Mouse (Mus musculus) kidney, postnatal 0 days (tissue): ENCODE measurements around the gene Prex1. TPM values are rescaled to one million over a fixed set of nuclear protein-coding genes. Genes with fewer than 3 reads are reported as not detected.
A peak's percentile ranks its signal among the peaks of the same experiment; 100 is the strongest.

Experiments used
- ATAC-seq: fragments of 200-750 bp; cut with Nextera tagmentation; replicated peaks from 2 replicates; pipeline ENCODE4 v1.8.0; 2017; ENCODE audit warnings: low read depth, moderate number of reproducible peaks, moderate TSS enrichment, moderate library complexity; ENCODE audit not compliant: low FRiP score
- DNase-seq: peaks from one replicate; pipeline ENCODE4 v3.0.0-alpha.2; 2016; ENCODE audit warnings: low spot score
- H3K27ac ChIP-seq: fragments of 300-500 bp; sonication (generic); 2 replicates; pipeline ENCODE4 v1.5.1; 2014; ENCODE audit warnings: mild to moderate bottlenecking
- H3K27me3 ChIP-seq: fragments of 300-500 bp; sonication (generic); 2 replicates; pipeline ENCODE4 v1.6.1; 2014; ENCODE audit warnings: low read length, mixed read lengths; ENCODE audit not compliant: insufficient read depth
- H3K36me3 ChIP-seq: fragments of 300-500 bp; sonication (generic); 2 replicates; pipeline ENCODE4 v1.6.1; 2014; ENCODE audit warnings: low read length, mixed read lengths; ENCODE audit not compliant: insufficient read depth
- H3K4me1 ChIP-seq: fragments of 300-500 bp; sonication (generic); replicated peaks from 2 replicates; pipeline ENCODE4 v1.6.1; 2014; ENCODE audit warnings: antibody characterized with exemption, low read length, mixed read lengths; ENCODE audit not compliant: insufficient read depth
- H3K4me2 ChIP-seq: fragments of 300-500 bp; sonication (generic); 2 replicates; pipeline ENCODE4 v1.6.1; 2014; ENCODE audit warnings: mild to moderate bottlenecking, low read length, moderate library complexity, mixed read lengths
- H3K4me3 ChIP-seq: fragments of 300-500 bp; sonication (generic); replicated peaks from 2 replicates; pipeline ENCODE4 v1.5.1; 2014; ENCODE audit warnings: low read depth, low read length
- H3K9ac ChIP-seq: fragments of 300-500 bp; sonication (generic); 2 replicates; pipeline ENCODE4 v1.6.1; 2014; ENCODE audit warnings: low read depth, low read length
- H3K9me3 ChIP-seq: fragments of 300-500 bp; sonication (generic); replicated peaks from 2 replicates; pipeline ENCODE4 v1.6.1; 2016; ENCODE audit warnings: low read length, inconsistent platforms, mixed read lengths
- CTCF ChIP-seq: IDR thresholded peaks from 2 replicates; pipeline ENCODE4 v1.5.1; 2016; ENCODE audit warnings: antibody characterized with exemption, low read depth, mild to moderate bottlenecking, moderate library complexity
- WGBS: fragments of 180-500 bp; shearing (Covaris S2); extraction: QIAGEN DNeasy Blood & Tissue Kit; methylation state at CpG from one replicate; pipeline ENCODE4 v1.1.7; 2014; 5-methylcytosine and 5-hydroxymethylcytosine counted together
- polyA plus RNA-seq: library from polyadenylated mRNA; unstranded; fragments of >200 nt; fragmentation: Nextera tagmentation; extraction: Ambion mirVana; gene quantifications from 2 replicates; pipeline ENCODE4 v1.2.1, GENCODE M21; 2015

Gene Prex1
- polyA plus RNA-seq, 1 experiment from 2014 or later, result 9.8 TPM

DNA sequence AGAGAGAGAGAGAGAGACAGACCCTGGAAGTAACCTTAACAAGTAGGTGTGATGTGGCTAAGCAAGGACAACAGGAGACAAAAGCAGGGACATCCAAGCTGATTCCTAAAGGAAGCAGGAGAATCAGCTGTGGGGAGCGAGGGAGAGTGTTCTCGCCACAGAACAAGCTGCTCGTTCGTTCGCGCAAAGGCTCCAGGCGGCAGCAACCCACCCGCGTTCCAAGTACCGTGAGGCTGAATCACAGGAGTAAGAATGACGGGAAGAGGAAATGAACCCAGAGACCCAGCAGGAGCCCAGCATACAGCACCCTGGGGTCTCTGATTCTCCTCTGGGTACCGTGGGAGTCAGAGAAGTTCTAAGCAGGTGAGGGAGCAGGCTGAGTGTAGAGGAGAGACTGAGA, 52.1 kb downstream of the Prex1 start:
- no peak for TF ChIP-seq CTCF
- WGBS, result 51% methylated on average over 12 of the region's 12 CpGs
- Histone ChIP-seq H3K36me3 (no peaks in the 10 kb centered on the region), H3K27ac (no peak overlapping the region), H3K9ac (no peak overlapping the region), H3K4me3 (no peak overlapping the region), H3K9me3 (no peaks in the 10 kb centered on the region), H3K4me2 (no peak overlapping the region), H3K4me1 (no peaks in the 10 kb centered on the region), H3K27me3 (no peaks in the 10 kb centered on the region)
- ATAC-seq, result no peak
- no peak for DNase-seq

DNA sequence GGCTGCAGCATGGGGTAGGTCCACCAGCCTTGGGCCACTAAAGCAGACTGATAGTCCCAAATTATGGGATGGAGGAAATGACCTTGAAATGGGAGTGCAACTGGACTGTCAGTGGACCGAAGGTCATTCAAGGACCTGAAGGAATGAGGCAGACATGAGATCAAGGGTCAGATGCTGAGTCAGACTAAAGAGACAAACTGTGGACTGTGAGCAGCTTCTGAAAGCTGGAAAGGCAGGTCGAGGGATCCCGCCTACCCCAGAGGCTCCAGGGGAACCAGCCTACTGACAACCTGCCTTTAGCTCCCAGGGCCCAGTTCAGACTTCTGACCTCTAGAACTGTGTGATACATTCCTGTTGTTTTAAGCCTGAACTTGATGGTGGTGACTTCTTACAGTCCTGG, 55.3 kb downstream of the Prex1 start:
- no peak for DNase-seq
- H3K4me3 ChIP-seq, result no peak overlapping the region
- 0 out of 2 replicates have a peak, but pooled peaks cover 8% of the 10 kb centered on the region for H3K4me1 ChIP-seq
- no peaks in the 10 kb centered on the region for H3K36me3 ChIP-seq
- TF ChIP-seq CTCF, result no peak
- H3K27me3 ChIP-seq, result no peaks in the 10 kb centered on the region
- no peak for ATAC-seq
- 49% methylated on average over 3 of the region's 3 CpGs for WGBS
- H3K4me2 ChIP-seq, result no peak overlapping the region
- H3K9me3 ChIP-seq, result no peaks in the 10 kb centered on the region
- H3K9ac ChIP-seq, result no peak overlapping the region
- peak overlapping the region; percentile 60 for H3K27ac ChIP-seq

DNA sequence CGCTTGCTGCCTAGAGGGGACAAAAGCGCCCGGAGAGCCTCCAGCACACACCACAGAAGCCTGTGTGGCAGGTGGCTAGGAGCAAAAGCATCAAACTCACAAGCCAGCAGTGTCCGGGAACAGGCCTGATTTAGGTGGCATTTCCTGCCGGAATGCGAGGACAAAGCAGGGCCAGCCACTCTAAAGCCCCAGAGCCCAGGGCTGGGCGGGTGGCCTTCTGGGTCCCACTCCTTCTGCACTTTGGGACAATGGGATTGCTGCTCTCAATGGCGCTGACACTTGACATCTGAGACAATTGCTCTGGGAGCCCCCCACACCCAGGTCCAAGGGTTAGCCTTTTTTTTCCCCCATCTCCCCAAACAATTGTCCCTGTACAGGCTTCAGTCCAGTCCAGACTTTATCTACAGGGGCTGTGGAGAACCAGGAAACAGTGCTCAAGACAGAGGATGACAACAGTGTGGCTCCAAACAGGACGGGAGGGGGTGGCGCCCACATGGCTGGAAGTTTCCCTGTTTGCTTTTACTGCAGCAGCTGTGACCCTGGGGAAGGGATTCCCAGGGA, 56.1 kb downstream of the Prex1 start:
- Histone ChIP-seq H3K4me3 (no peak overlapping the region), H3K4me2 (no peak overlapping the region), H3K9me3 (no peaks in the 10 kb centered on the region), H3K9ac (no peak overlapping the region), H3K27me3 (no peaks in the 10 kb centered on the region), H3K36me3 (no peaks in the 10 kb centered on the region), H3K27ac (peak overlapping the region; percentile 60), H3K4me1 (0 out of 2 replicates have a peak, but pooled peaks cover 8% of the 10 kb centered on the region)
- TF ChIP-seq CTCF, result no peak
- 0 out of 2 replicates have a peak, but pooled peaks have one; percentile 8 for ATAC-seq
- 52% methylated on average over 10 of the region's 10 CpGs for WGBS
- DNase-seq, result peak; percentile 52

DNA sequence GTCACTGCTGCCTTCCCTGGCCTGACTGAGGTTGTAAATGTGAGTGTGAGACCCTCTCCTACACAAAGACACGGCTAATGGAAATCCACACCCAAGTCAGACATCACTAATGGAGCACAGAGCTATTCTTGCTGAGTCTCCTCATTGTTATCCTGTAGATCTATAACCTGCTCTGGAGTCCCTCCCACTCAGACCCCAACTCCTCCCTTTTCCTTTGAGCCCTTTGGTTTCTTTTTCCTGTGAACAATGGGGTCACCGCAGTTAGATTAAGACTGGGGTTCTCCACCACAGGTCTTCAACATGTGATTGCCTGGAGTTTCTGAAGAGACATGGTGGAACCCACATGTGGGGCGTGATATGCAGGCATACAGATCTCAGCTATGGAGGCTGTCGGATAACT, 57.0 kb downstream of the Prex1 start:
- no peaks in the 10 kb centered on the region for H3K36me3 ChIP-seq
- 0 out of 2 replicates have a peak overlapping the region, but pooled peaks have one; percentile 6 for H3K4me2 ChIP-seq
- no peak overlapping the region for H3K4me3 ChIP-seq
- DNase-seq (peak; percentile 57), ATAC-seq (no peak)
- H3K27ac ChIP-seq, result peak overlapping the region; percentile 60
- no peaks in the 10 kb centered on the region for H3K27me3 ChIP-seq
- TF ChIP-seq CTCF, result no peak
- no peak overlapping the region for H3K9ac ChIP-seq
- 53% methylated on average over 4 of the region's 4 CpGs for WGBS
- H3K4me1 ChIP-seq, result 0 out of 2 replicates have a peak, but pooled peaks cover 8% of the 10 kb centered on the region
- no peaks in the 10 kb centered on the region for H3K9me3 ChIP-seq

DNA sequence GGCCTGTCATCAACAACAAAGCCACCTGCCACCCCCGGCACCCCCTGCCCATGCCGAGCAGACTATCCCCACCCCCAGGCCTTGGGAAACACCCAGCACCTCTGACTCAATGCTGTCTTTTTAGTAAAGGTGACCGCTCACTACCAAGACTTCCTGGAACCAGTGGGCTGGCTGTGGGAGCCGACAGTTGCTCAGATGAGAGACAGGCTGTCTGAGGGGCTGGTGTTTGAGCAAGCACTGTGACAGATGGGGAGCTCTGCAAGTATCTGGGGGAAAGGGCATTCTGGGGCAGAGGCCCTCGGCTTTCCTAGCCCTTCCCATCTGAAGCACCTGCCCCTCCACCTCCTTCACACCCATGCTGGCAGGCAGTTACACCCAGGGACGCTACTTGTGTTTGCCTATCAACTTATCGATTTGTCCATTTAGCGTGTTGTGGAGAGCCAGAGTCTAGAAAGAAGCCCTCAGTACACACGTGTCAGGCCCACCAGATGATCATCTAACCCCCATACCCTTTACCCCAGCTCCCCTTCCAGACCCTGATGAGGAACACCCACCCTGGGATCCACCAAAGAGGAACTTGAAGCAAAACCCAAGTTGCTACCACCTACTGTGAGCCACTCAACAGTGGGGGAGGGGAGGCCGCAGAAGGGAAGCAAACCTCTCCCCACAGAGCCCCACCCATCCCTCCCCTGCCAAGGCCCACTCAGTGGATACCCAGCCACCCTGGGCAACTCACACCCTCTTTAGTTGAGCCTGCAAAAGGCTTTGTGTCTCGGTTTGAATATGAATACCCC, 57.7 kb downstream of the Prex1 start:
- no peaks in the 10 kb centered on the region for H3K36me3 ChIP-seq
- TF ChIP-seq CTCF, result no peak
- 0 out of 2 replicates have a peak, but pooled peaks cover 8% of the 10 kb centered on the region for H3K4me1 ChIP-seq
- no peak for DNase-seq
- H3K9ac ChIP-seq, result no peak overlapping the region
- peak overlapping the region; percentile 60 for H3K27ac ChIP-seq
- H3K9me3 ChIP-seq, result no peaks in the 10 kb centered on the region
- H3K27me3 ChIP-seq, result no peaks in the 10 kb centered on the region
- H3K4me3 ChIP-seq, result no peak overlapping the region
- 0 out of 2 replicates have a peak overlapping the region, but pooled peaks have one; percentile 6 for H3K4me2 ChIP-seq
- WGBS, result 50% methylated on average over 11 of the region's 11 CpGs
- ATAC-seq, result no peak

DNA sequence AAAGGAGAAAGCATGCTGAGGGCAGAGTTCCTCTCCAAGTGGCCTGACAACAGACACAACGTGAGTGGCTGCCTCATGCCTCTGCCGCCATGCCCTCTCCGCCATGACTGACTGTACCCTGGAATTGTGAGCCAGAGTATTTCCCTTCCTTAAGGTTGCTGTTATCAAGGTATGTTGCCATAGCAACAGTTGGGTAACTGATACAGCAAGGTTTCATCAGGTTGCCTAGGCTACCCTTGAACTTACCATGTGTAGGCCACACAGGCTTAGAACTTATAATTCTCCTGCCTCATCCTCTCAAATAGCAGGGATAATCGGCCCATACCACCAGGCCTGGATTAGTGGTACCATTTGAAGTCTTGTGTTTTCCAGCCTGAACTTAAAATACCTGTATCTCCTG, 58.3 kb downstream of the Prex1 start:
- ATAC-seq (no peak), DNase-seq (no peak)
- Histone ChIP-seq H3K4me1 (0 out of 2 replicates have a peak, but pooled peaks cover 8% of the 10 kb centered on the region), H3K36me3 (no peaks in the 10 kb centered on the region), H3K27me3 (no peaks in the 10 kb centered on the region), H3K9me3 (no peaks in the 10 kb centered on the region), H3K4me2 (no peak overlapping the region), H3K9ac (no peak overlapping the region), H3K27ac (no peak overlapping the region), H3K4me3 (no peak overlapping the region)
- no peak for TF ChIP-seq CTCF
- 93% methylated on average over 4 of the region's 4 CpGs for WGBS
